Mouse (Mus musculus) heart, adult 18-20 months (tissue): ENCODE measurements at regions not wholly inside any gene's neighbourhood (a gene's known extent, or its start where the extent isn't known, plus 50 kb on each side); places are given as distances from the start of the nearest gene placed in this dataset.

Experiments
- DNase-seq, 2 experiments: peaks; one replicate each; pipeline ENCODE4 v3.0.0; 2021 to 2022; ENCODE audit warnings: mixed read lengths in 1 of 2

- DNase-seq: peak in 1 of 2 experiments; percentile 19
These were observed 51.1 kb upstream of the Lrrc52 start for GRCm38 (mm10) chr1:167517611-167518110.

- DNase-seq: peak; percentile 49 to 63
These were observed 57.3 kb upstream of the Lrrc52 start for GRCm38 (mm10) chr1:167523881-167524280.

DNA sequence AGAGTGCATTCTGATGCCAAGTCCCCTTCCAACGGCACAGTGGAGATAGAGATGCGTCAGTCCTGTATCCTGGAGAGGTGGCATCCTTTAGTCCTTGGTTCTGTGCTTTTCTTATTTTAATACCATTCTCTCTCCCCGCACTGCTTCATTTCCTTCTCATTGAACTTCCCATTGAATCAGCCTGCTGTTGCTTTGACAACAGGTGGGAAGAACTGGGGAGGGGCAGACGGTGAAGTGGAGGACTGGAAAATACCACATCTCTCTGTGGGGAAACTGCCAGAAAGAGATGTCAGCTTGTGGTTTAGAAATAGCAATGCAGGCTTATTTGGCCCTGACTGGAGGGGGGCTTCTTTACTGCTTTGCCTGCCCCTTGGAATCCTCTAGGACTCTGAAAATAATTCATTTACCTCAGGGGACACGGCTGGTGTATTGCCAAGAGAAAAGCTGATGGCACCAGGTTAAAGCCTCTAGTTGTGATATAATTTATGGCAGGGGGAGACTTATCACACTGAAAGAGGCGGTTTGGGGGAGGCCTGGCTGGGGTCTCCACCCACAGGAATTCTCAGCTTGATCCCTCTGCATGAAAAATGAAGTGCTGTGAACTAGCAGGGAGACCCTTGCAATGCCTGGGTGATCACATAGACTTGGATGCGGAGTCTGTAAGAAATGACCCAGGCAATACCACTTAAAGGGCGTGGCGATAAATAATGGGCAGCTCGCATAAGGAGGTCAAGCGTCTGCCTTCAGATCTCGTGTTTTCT lies 65.4 kb upstream of the Rxrg start:
- DNase-seq: no peak

DNA sequence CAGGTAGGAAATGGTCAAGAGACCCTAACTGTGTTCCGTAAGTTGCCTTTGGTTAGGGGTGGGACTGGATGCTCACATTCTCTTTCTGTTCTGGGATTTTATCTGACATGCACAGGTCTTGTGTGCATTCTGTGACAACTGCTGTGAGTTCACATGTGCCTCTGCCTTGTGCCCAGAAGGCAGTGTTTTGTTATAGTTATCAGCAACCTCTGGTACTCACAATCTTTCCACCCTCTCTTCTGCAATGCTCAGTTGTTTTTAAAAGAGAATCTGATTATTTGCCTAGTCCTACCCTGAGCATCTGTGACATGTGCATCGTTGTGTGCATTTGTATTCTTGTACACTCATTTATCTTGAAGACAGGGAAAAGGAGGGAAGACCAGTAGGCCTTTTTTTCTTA lies 52.2 kb upstream of the Rxrg start:
- no peak for DNase-seq

- no peak for DNase-seq
These were observed 50.9 kb upstream of the Rxrg start for GRCm38 (mm10) chr1:167547248-167547647.
